Mouse (Mus musculus): Measurements from ENCODE around the gene Trpc4.

Trpc4 gene

GRCm38 (mm10) chr3:54155639-54156315, at the start of gene Trpc4:
TSS of gene Trpc4 (plus strand) at chr3:54156035.
- DNase-seq (ENCODE audit: extremely low read depth, low read depth) = no peak

- DNase-seq (ENCODE audit: extremely low read depth, low read depth) = no peak
Measured at GRCm38 (mm10) chr3:54111489-54111888, 44.3 kb upstream of the Trpc4 start.

GRCm38 (mm10) chr3:54135376-54135775, 20.5 kb upstream of the Trpc4 start:
- DNase-seq (ENCODE audit: extremely low read depth, low read depth) = no peak

- DNase-seq (ENCODE audit: extremely low read depth, low read depth) = no peak
Measured at GRCm38 (mm10) chr3:54141376-54141775, 14.5 kb upstream of the Trpc4 start.

GRCm38 (mm10) chr3:54154844-54155638, 794 bp upstream of the Trpc4 start:
- DNase-seq (ENCODE audit: extremely low read depth, low read depth) = no peak

- DNase-seq (ENCODE audit: extremely low read depth, low read depth) = no peak
Measured at GRCm38 (mm10) chr3:54156316-54157000, 623 bp downstream of the Trpc4 start.

- DNase-seq (ENCODE audit: extremely low read depth, low read depth) = no peak
Measured at GRCm38 (mm10) chr3:54170701-54171100, 14.9 kb downstream of the Trpc4 start.

GRCm38 (mm10) chr3:54177296-54177695, 21.5 kb downstream of the Trpc4 start:
- DNase-seq (ENCODE audit: extremely low read depth, low read depth) = no peak

- DNase-seq (ENCODE audit: extremely low read depth, low read depth) = no peak
Measured at GRCm38 (mm10) chr3:54190932-54191668, 35.3 kb downstream of the Trpc4 start.

GRCm38 (mm10) chr3:54201231-54201630, 45.4 kb downstream of the Trpc4 start:
- DNase-seq (ENCODE audit: extremely low read depth, low read depth) = no peak

- DNase-seq (ENCODE audit: extremely low read depth, low read depth) = no peak
Measured at GRCm38 (mm10) chr3:54204386-54204785, 48.6 kb downstream of the Trpc4 start.

GRCm38 (mm10) chr3:54210112-54210511, 54.3 kb downstream of the Trpc4 start:
- no peak for DNase-seq (ENCODE audit: extremely low read depth, low read depth)

- no peak for DNase-seq (ENCODE audit: extremely low read depth, low read depth)
Measured at GRCm38 (mm10) chr3:54211441-54211840, 55.6 kb downstream of the Trpc4 start.

GRCm38 (mm10) chr3:54222549-54222948, 66.7 kb downstream of the Trpc4 start:
- no peak for DNase-seq (ENCODE audit: extremely low read depth, low read depth)

- DNase-seq (ENCODE audit: extremely low read depth, low read depth) = no peak
Measured at GRCm38 (mm10) chr3:54228463-54228862, 72.6 kb downstream of the Trpc4 start.

- no peak for DNase-seq (ENCODE audit: extremely low read depth, low read depth)
Measured at GRCm38 (mm10) chr3:54238891-54239290, 83.1 kb downstream of the Trpc4 start.

GRCm38 (mm10) chr3:54239426-54239825, 83.6 kb downstream of the Trpc4 start:
- no peak for DNase-seq (ENCODE audit: extremely low read depth, low read depth)

GRCm38 (mm10) chr3:54243136-54243535, 87.3 kb downstream of the Trpc4 start:
- DNase-seq (ENCODE audit: extremely low read depth, low read depth) = no peak

- no peak for DNase-seq (ENCODE audit: extremely low read depth, low read depth)
Measured at GRCm38 (mm10) chr3:54244729-54245465, 89.1 kb downstream of the Trpc4 start.

GRCm38 (mm10) chr3:54246416-54246815, 90.6 kb downstream of the Trpc4 start:
- DNase-seq (ENCODE audit: extremely low read depth, low read depth) = no peak

GRCm38 (mm10) chr3:54249311-54249710, 93.5 kb downstream of the Trpc4 start:
- DNase-seq (ENCODE audit: extremely low read depth, low read depth) = no peak

Measured in MEL-GATA-1-ER (cell line).